Mouse (Mus musculus) heart, embryonic 14.5 days (tissue): ENCODE measurements around the gene Zfp719. TPM values are rescaled to one million over a fixed set of nuclear protein-coding genes. Genes with fewer than 3 reads are reported as not detected.

Experiments used
- ATAC-seq: fragments of 200-750 bp; cut with Nextera tagmentation; 2 replicates; pipeline ENCODE4 v1.8.0; 2017; ENCODE audit warnings: low read depth, moderate TSS enrichment; ENCODE audit not compliant: insufficient number of reproducible peaks, insufficient read depth, low FRiP score
- H3K27ac ChIP-seq, 2 experiments: fragments of 200-500 bp in 1 of 2; fragments of 300-500 bp in 1 of 2; sonication (generic) in 1 of 2; replicated peaks in 1 of 2; 2 replicates each; pipeline ENCODE4 v1.5.1; 2012 to 2014; ENCODE audit warnings: low read depth in 2 of 2, low read length in 2 of 2, control low read depth in 1 of 2, mild to moderate bottlenecking in 1 of 2, mixed read lengths in 1 of 2; ENCODE audit not compliant: control insufficient read depth in 1 of 2, insufficient read depth in 1 of 2
- H3K27me3 ChIP-seq: fragments of 300-500 bp; sonication (generic); 2 replicates; pipeline ENCODE4 v1.6.1; 2014; ENCODE audit warnings: mild to moderate bottlenecking, low read length, control low read depth; ENCODE audit not compliant: control insufficient read depth, insufficient read depth
- H3K36me3 ChIP-seq: fragments of 300-500 bp; sonication (generic); 2 replicates; pipeline ENCODE4 v1.6.1; 2014; ENCODE audit warnings: mild to moderate bottlenecking, control low read depth, low read length, mixed read lengths; ENCODE audit not compliant: control insufficient read depth, insufficient read depth
- H3K4me1 ChIP-seq, 2 experiments: fragments of 200-500 bp in 1 of 2; fragments of 300-500 bp in 1 of 2; sonication (generic) in 1 of 2; 2 replicates each; pipeline ENCODE4 v1.6.1; 2012 to 2014; ENCODE audit warnings: low read length in 2 of 2, control low read depth in 1 of 2, mixed read lengths in 1 of 2; ENCODE audit not compliant: control insufficient read depth in 2 of 2, insufficient read depth in 2 of 2
- H3K4me2 ChIP-seq: fragments of 300-500 bp; sonication (generic); 2 replicates; pipeline ENCODE4 v1.6.1; 2014; ENCODE audit warnings: mild to moderate bottlenecking, low read length
- H3K4me3 ChIP-seq, 2 experiments: fragments of 200-500 bp in 1 of 2; fragments of 300-500 bp in 1 of 2; sonication (generic) in 1 of 2; 2 replicates each; pipeline ENCODE4 v1.5.1; 2012 to 2014; ENCODE audit warnings: low read length in 2 of 2, mild to moderate bottlenecking in 2 of 2, control low read depth in 1 of 2, low read depth in 1 of 2, moderate library complexity in 1 of 2; ENCODE audit not compliant: control insufficient read depth in 1 of 2, insufficient read depth in 1 of 2
- H3K9ac ChIP-seq: fragments of 300-500 bp; sonication (generic); 2 replicates; pipeline ENCODE4 v1.6.1; 2014; ENCODE audit warnings: mild to moderate bottlenecking, low read length
- H3K9me3 ChIP-seq: fragments of 300-500 bp; sonication (generic); 2 replicates; pipeline ENCODE4 v1.6.1; 2016; ENCODE audit warnings: low read length, control low read depth; ENCODE audit not compliant: control insufficient read depth
- WGBS: fragments of 180-500 bp; shearing (Covaris S2); extraction: QIAGEN DNeasy Blood & Tissue Kit; methylation state at CpG from one replicate; pipeline ENCODE4 v1.1.7; 2014; 5-methylcytosine and 5-hydroxymethylcytosine counted together
- polyA plus RNA-seq: library from polyadenylated mRNA; unstranded; fragments of >200 nt; fragmentation: Nextera tagmentation; extraction: Ambion mirVana; gene quantifications from 2 replicates; pipeline ENCODE4 v1.2.1, GENCODE M21; 2014

Zfp719 gene
- polyA plus RNA-seq, 1 experiment from 2014 or later, result 7.8 TPM

DNA sequence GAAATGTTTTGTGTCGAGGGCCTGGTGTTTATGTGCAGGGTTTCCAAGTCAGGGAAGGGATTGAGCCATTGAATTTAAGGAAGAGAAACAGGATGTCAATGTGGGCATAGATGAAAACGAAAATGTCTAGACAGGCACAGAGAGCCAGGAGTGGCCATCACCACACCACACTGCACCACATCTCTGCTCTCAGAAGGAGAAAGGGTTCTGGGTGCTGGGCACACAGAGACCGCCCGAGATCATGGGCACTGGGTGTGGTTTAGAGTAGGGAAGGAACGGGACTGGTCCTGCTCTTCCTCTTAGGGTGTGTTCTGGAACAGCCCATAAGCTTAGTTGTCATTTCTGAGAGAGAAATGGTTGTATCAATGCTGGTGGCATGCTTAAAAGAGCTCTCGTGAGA is 16.1 kb upstream of the Zfp719 start:
- Histone ChIP-seq H3K9me3 (no peaks in the 10 kb centered on the region), H3K9ac (peak overlapping the region; percentile 75; the same call in 1 of the 2 replicates), H3K4me2 (peak overlapping the region; percentile 84), H3K36me3 (peaks cover 9% of the 10 kb centered on the region), H3K27me3 (no peaks in the 10 kb centered on the region), H3K4me1 (peaks cover 0 to 7% of the 10 kb centered on the region in 2 experiments; a peak in 2 of 4 replicates), H3K4me3 (peak overlapping the region in 1 of 2 experiments; percentile 64; a peak in 2 of 4 replicates), H3K27ac (no peak overlapping the region)
- ATAC-seq, result no peak
- WGBS, result 54% methylated on average over 6 of the region's 6 CpGs

DNA sequence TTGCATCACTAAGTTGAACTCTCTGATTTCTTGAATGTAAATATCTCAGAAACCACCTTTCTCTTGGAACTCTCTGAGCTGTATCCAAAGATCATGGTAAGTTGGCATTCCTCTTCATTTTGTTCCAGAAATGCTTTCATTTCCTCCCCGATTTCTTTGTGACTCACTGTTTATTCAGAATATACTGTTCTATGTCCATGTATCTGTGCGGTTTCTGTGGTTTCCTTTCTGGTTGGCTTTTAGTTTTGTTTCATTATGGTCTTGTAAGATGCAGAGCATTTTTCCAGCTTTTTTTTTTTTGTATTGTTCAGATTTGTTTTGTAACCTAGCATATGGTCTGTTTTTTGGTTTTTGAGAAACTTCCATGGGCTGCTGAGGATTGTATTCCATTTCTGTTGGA is 8.2 kb upstream of the Zfp719 start:
- Histone ChIP-seq H3K4me2 (no peak overlapping the region), H3K9ac (no peak overlapping the region)
- WGBS, result 89% methylated on average over 2 of the region's 2 CpGs

DNA sequence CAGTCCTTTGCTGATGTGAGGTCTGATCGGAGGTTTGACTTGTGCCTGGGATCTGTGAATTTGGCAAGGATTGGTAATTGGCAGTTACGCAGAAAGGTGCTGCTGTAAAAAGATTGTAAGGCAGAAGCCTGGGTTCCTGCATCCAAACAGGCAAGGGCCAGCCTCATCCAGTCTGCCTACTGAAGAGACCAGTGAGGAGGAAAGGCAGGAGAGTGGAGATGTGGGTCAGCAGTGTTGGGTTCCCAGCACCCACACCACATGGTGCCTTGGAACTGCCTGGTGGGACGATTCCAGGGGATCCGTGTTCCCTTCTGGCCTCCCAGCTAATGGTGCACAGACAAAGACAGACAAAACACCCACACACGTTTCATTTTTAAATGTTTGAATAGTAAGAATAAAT is 1.1 kb downstream of the Zfp719 start:
- Histone ChIP-seq H3K27ac (no peak overlapping the region), H3K9ac (peak overlapping the region; percentile 88), H3K27me3 (no peaks in the 10 kb centered on the region), H3K9me3 (no peaks in the 10 kb centered on the region), H3K4me3 (peak overlapping the region; percentile 11 to 72; a peak in 3 of 4 replicates), H3K4me1 (peaks cover 3 to 11% of the 10 kb centered on the region in 2 experiments; a peak in 3 of 4 replicates), H3K4me2 (peak overlapping the region; percentile 75), H3K36me3 (peaks cover 19% of the 10 kb centered on the region)
- no peak for ATAC-seq
- 70% methylated on average over 5 of the region's 5 CpGs for WGBS

More for the DNA sequence above, 8.2 kb upstream of the Zfp719 start:
- Histone ChIP-seq H3K36me3 (peaks cover 54% of the 10 kb centered on the region), H3K27me3 (no peaks in the 10 kb centered on the region), H3K9me3 (no peaks in the 10 kb centered on the region), H3K27ac (no peak overlapping the region), H3K4me1 (no peaks in the 10 kb centered on the region), H3K4me3 (no peak overlapping the region)
- ATAC-seq, result no peak

DNA sequence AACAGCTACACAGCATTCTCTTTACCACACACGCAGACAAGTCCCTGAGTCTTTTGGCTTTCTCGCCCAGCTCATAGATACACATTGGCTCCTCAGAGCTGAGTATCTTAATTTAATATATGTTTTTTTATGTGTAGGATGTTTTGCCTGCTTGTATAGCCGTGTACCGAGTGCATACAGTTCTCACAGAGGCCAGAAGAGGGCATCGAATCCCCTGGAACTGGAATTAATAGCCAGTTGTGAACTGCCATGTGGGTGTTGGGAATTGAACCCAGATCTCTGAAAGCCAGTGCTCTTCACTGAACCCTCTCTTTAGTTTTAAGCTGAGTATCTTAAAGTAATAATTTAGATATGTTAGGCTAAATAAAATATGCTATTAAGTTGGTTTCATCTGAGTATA is 5.4 kb downstream of the Zfp719 start:
- no peak overlapping the region for H3K4me3 ChIP-seq
- H3K4me2 ChIP-seq, result no peak overlapping the region
- H3K4me1 ChIP-seq, result peaks cover 3 to 11% of the 10 kb centered on the region in 2 experiments; a peak in 3 of 4 replicates
- ATAC-seq, result no peak
- 90% methylated on average over 5 of the region's 5 CpGs for WGBS
- H3K27ac ChIP-seq, result no peak overlapping the region
- no peak overlapping the region for H3K9ac ChIP-seq
- no peaks in the 10 kb centered on the region for H3K27me3 ChIP-seq
- H3K9me3 ChIP-seq, result no peaks in the 10 kb centered on the region
- H3K36me3 ChIP-seq, result peaks cover 62% of the 10 kb centered on the region

DNA sequence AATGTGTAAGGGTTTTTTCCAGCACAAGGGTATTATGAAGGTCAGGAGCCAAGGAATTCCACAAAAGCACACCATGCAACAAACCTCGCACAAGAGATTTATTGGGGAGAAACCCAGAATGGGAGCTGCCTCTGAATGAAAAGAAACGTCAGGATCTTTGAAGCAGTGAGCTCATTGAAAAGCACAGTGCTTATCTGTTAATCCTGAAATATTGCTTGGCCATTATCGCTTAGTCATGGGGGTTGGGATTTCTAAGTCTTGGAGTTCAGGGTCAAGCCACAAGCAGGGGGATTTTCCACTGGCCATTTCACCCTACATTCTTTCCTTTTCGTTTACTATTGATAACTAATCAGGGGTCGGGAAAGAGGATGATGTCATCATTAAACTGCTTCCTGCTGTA is 22.5 kb downstream of the Zfp719 start:
- Histone ChIP-seq H3K27me3 (no peaks in the 10 kb centered on the region), H3K4me2 (no peak overlapping the region), H3K9ac (no peak overlapping the region), H3K4me1 (peaks cover 0 to 1% of the 10 kb centered on the region in 2 experiments; a peak in 1 of 4 replicates), H3K36me3 (no peaks in the 10 kb centered on the region), H3K9me3 (no peaks in the 10 kb centered on the region), H3K4me3 (no peak overlapping the region), H3K27ac (no peak overlapping the region)
- no peak for ATAC-seq
- WGBS, result 24% methylated on average over 5 of the region's 5 CpGs

DNA sequence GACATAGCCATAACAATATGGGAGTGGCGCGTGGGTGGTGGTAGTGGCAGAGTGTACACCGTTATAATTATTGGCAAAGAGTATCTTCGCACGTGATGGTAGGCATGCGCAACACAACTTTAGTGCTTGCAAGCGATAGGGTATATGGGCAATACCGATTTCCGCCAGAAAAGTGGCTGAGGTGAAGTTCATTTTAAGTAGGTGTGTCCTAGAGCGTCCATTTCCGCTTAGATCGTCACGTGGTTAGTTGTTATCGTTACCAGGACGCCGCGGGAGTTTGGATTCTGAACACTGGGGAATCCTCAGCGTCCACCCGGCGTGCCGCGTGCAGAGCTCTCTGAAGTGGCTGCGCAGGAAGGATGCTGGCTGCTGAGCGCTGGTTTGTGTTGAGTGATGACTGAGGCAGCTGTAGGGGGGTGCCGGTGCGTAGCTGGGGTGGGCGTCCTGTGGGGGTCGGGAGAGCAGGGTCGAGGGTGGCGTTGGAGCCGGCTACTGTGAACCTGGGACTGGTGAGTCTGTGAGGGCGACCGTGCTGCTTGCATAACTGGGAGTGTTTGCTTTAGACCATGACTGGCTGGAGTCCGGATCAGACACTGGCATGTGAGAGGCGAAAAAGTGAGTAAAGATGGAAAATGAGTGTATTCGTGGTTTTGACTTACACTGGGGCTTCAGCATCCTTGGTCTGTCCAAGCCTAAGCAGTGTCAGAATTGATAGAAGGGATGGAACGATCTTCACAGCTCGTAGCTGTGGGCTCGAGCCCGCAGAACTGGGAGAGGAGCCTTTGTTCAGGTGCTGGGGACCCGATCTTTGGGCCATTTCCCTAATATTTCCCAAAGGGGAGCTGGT is 27.7 kb downstream of the Zfp719 start, which contains the start of gene Zfp819:
Gene Zfp819, plus strand, starts transcription at position 274 of the 847 bp plus-strand sequence.
- no peak for ATAC-seq
- 14% methylated on average over 41 of the region's 41 CpGs for WGBS
- Histone ChIP-seq H3K4me1 (peaks cover 3% of the 10 kb centered on the region in 2 experiments; a peak in 2 of 4 replicates), H3K9ac (no peak within 1 kb of the TSS), H3K36me3 (no peaks in the 10 kb centered on the region), H3K9me3 (no peaks in the 10 kb centered on the region), H3K4me2 (peak within 1 kb of the TSS; percentile 62), H3K27ac (no peak within 1 kb of the TSS), H3K27me3 (peaks cover 6% of the 10 kb centered on the region; the same call in 1 of the 2 replicates), H3K4me3 (peak within 1 kb of the TSS; percentile 18 to 25)

DNA sequence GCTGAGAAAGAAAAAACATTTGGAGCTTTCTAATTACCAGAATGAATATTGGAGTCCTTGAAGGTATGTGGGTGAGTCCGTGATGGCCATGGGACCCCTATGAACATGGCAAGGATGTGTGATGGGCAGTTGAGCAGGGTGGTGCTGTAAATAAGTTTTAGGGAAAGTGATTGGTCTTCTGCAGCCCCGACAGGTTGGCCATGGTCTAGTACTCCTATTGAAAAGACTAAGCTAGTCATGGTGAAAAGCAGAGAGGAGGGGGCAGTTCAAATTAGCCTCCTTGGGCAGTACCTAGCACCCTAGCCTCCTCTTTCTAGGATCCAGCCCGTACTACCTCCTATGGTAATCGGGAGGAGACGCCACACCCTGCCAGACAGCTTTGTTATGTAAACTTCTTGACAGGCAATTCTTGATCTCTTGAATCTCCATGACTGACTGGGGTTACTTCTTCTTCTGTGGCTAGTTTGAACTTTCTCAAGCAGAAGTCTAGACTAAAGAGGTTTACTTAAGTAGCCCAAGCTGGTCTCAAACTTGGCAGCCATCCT is 28.4 kb downstream of the Zfp719 start:
- ATAC-seq, result no peak
- Histone ChIP-seq H3K27ac (no peak overlapping the region), H3K9ac (no peak overlapping the region), H3K4me3 (no peak overlapping the region), H3K4me1 (peaks cover 3% of the 10 kb centered on the region in 2 experiments; a peak in 1 of 4 replicates), H3K9me3 (no peaks in the 10 kb centered on the region), H3K27me3 (peaks cover 6% of the 10 kb centered on the region; the same call in 1 of the 2 replicates), H3K4me2 (no peak overlapping the region), H3K36me3 (no peaks in the 10 kb centered on the region)
- WGBS, result 45% methylated on average over 5 of the region's 5 CpGs
